Mouse (Mus musculus): ENCODE measurements around the gene Ptprj. TPM values are rescaled to one million over a fixed set of nuclear protein-coding genes. Genes with fewer than 3 reads are reported as not detected.

The Ptprj gene
- polyA plus RNA-seq, 1 experiment, result 9.1 TPM

GRCm38 (mm10) chr2:90537244-90537643 is 43.2 kb downstream of the Ptprj start:
- no peak overlapping the region for H3K4me3 ChIP-seq (ENCODE audit: control insufficient read depth, low read depth, low read length)
- TF ChIP-seq CTCF (IDR thresholded peaks at IDR 0.05; ENCODE audit: control insufficient read depth, insufficient read depth, insufficient replicate concordance, low read depth, low read length) (no peak), POLR2A (IDR thresholded peaks at IDR 0.05; ENCODE audit: control insufficient read depth, low read depth, low read length) (no peak)
- H3K27ac ChIP-seq (ENCODE audit: control insufficient read depth, insufficient read depth, low read depth, low read length), result no peak overlapping the region
- H3K4me1 ChIP-seq (ENCODE audit: control insufficient read depth, insufficient read depth, low read length), result no peaks in the 10 kb centered on the region
- no peaks in the 10 kb centered on the region for H3K36me3 ChIP-seq (ENCODE audit: control insufficient read depth, insufficient read depth, low read length)
- no peaks in the 10 kb centered on the region for H3K27me3 ChIP-seq (ENCODE audit: control insufficient read depth, insufficient read depth, low read length)

- Histone ChIP-seq H3K27ac (ENCODE audit: control insufficient read depth, insufficient read depth, low read depth, low read length) (no peak overlapping the region), H3K27me3 (ENCODE audit: control insufficient read depth, insufficient read depth, low read length) (no peaks in the 10 kb centered on the region), H3K4me1 (ENCODE audit: control insufficient read depth, insufficient read depth, low read length) (no peaks in the 10 kb centered on the region), H3K36me3 (ENCODE audit: control insufficient read depth, insufficient read depth, low read length) (no peaks in the 10 kb centered on the region), H3K4me3 (ENCODE audit: control insufficient read depth, low read depth, low read length) (no peak overlapping the region)
- TF ChIP-seq CTCF (IDR thresholded peaks at IDR 0.05; ENCODE audit: control insufficient read depth, insufficient read depth, insufficient replicate concordance, low read depth, low read length) (no peak), POLR2A (IDR thresholded peaks at IDR 0.05; ENCODE audit: control insufficient read depth, low read depth, low read length) (no peak)
Observed at GRCm38 (mm10) chr2:90536555-90536954, 43.9 kb downstream of the Ptprj start.

- Histone ChIP-seq H3K4me3 (ENCODE audit: control insufficient read depth, low read depth, low read length) (no peak overlapping the region), H3K27me3 (ENCODE audit: control insufficient read depth, insufficient read depth, low read length) (no peaks in the 10 kb centered on the region), H3K36me3 (ENCODE audit: control insufficient read depth, insufficient read depth, low read length) (no peaks in the 10 kb centered on the region), H3K4me1 (ENCODE audit: control insufficient read depth, insufficient read depth, low read length) (no peaks in the 10 kb centered on the region), H3K27ac (ENCODE audit: control insufficient read depth, insufficient read depth, low read depth, low read length) (no peak overlapping the region)
- no peak for TF ChIP-seq POLR2A (IDR thresholded peaks at IDR 0.05; ENCODE audit: control insufficient read depth, low read depth, low read length)
- no peak for TF ChIP-seq CTCF (IDR thresholded peaks at IDR 0.05; ENCODE audit: control insufficient read depth, insufficient read depth, insufficient replicate concordance, low read depth, low read length)
Observed at GRCm38 (mm10) chr2:90534751-90535150, 45.7 kb downstream of the Ptprj start.

- Histone ChIP-seq H3K36me3 (ENCODE audit: control insufficient read depth, insufficient read depth, low read length) (no peaks in the 10 kb centered on the region), H3K27ac (ENCODE audit: control insufficient read depth, insufficient read depth, low read depth, low read length) (no peak overlapping the region), H3K4me1 (ENCODE audit: control insufficient read depth, insufficient read depth, low read length) (no peaks in the 10 kb centered on the region), H3K27me3 (ENCODE audit: control insufficient read depth, insufficient read depth, low read length) (no peaks in the 10 kb centered on the region), H3K4me3 (ENCODE audit: control insufficient read depth, low read depth, low read length) (no peak overlapping the region)
- no peak for TF ChIP-seq CTCF (IDR thresholded peaks at IDR 0.05; ENCODE audit: control insufficient read depth, insufficient read depth, insufficient replicate concordance, low read depth, low read length)
- TF ChIP-seq POLR2A (IDR thresholded peaks at IDR 0.05; ENCODE audit: control insufficient read depth, low read depth, low read length), result no peak
Observed at GRCm38 (mm10) chr2:90533944-90534343, 46.5 kb downstream of the Ptprj start.

GRCm38 (mm10) chr2:90532095-90532494 is 48.4 kb downstream of the Ptprj start:
- no peak overlapping the region for H3K27ac ChIP-seq (ENCODE audit: control insufficient read depth, insufficient read depth, low read depth, low read length)
- H3K36me3 ChIP-seq (ENCODE audit: control insufficient read depth, insufficient read depth, low read length), result no peaks in the 10 kb centered on the region
- H3K4me3 ChIP-seq (ENCODE audit: control insufficient read depth, low read depth, low read length), result no peak overlapping the region
- H3K27me3 ChIP-seq (ENCODE audit: control insufficient read depth, insufficient read depth, low read length), result no peaks in the 10 kb centered on the region
- no peaks in the 10 kb centered on the region for H3K4me1 ChIP-seq (ENCODE audit: control insufficient read depth, insufficient read depth, low read length)
- no peak for TF ChIP-seq CTCF (IDR thresholded peaks at IDR 0.05; ENCODE audit: control insufficient read depth, insufficient read depth, insufficient replicate concordance, low read depth, low read length)
- TF ChIP-seq POLR2A (IDR thresholded peaks at IDR 0.05; ENCODE audit: control insufficient read depth, low read depth, low read length), result no peak

- H3K27me3 ChIP-seq (ENCODE audit: control insufficient read depth, insufficient read depth, low read length), result no peaks in the 10 kb centered on the region
- H3K4me1 ChIP-seq (ENCODE audit: control insufficient read depth, insufficient read depth, low read length), result no peaks in the 10 kb centered on the region
- no peak overlapping the region for H3K27ac ChIP-seq (ENCODE audit: control insufficient read depth, insufficient read depth, low read depth, low read length)
- TF ChIP-seq POLR2A (IDR thresholded peaks at IDR 0.05; ENCODE audit: control insufficient read depth, low read depth, low read length), result no peak
- TF ChIP-seq CTCF (IDR thresholded peaks at IDR 0.05; ENCODE audit: control insufficient read depth, insufficient read depth, insufficient replicate concordance, low read depth, low read length), result no peak
- no peak overlapping the region for H3K4me3 ChIP-seq (ENCODE audit: control insufficient read depth, low read depth, low read length)
- no peaks in the 10 kb centered on the region for H3K36me3 ChIP-seq (ENCODE audit: control insufficient read depth, insufficient read depth, low read length)
Observed at GRCm38 (mm10) chr2:90528107-90528506, 52.3 kb downstream of the Ptprj start.

GRCm38 (mm10) chr2:90526971-90527370 is 53.5 kb downstream of the Ptprj start:
- H3K27me3 ChIP-seq (ENCODE audit: control insufficient read depth, insufficient read depth, low read length), result no peaks in the 10 kb centered on the region
- H3K4me1 ChIP-seq (ENCODE audit: control insufficient read depth, insufficient read depth, low read length), result no peaks in the 10 kb centered on the region
- H3K4me3 ChIP-seq (ENCODE audit: control insufficient read depth, low read depth, low read length), result no peak overlapping the region
- H3K36me3 ChIP-seq (ENCODE audit: control insufficient read depth, insufficient read depth, low read length), result no peaks in the 10 kb centered on the region
- no peak for TF ChIP-seq CTCF (IDR thresholded peaks at IDR 0.05; ENCODE audit: control insufficient read depth, insufficient read depth, insufficient replicate concordance, low read depth, low read length)
- TF ChIP-seq POLR2A (IDR thresholded peaks at IDR 0.05; ENCODE audit: control insufficient read depth, low read depth, low read length), result no peak
- H3K27ac ChIP-seq (ENCODE audit: control insufficient read depth, insufficient read depth, low read depth, low read length), result no peak overlapping the region

GRCm38 (mm10) chr2:90526564-90526963 is 53.9 kb downstream of the Ptprj start:
- no peak for TF ChIP-seq CTCF (IDR thresholded peaks at IDR 0.05; ENCODE audit: control insufficient read depth, insufficient read depth, insufficient replicate concordance, low read depth, low read length)
- TF ChIP-seq POLR2A (IDR thresholded peaks at IDR 0.05; ENCODE audit: control insufficient read depth, low read depth, low read length), result no peak
- H3K27me3 ChIP-seq (ENCODE audit: control insufficient read depth, insufficient read depth, low read length), result no peaks in the 10 kb centered on the region
- no peak overlapping the region for H3K4me3 ChIP-seq (ENCODE audit: control insufficient read depth, low read depth, low read length)
- H3K4me1 ChIP-seq (ENCODE audit: control insufficient read depth, insufficient read depth, low read length), result no peaks in the 10 kb centered on the region
- no peaks in the 10 kb centered on the region for H3K36me3 ChIP-seq (ENCODE audit: control insufficient read depth, insufficient read depth, low read length)
- H3K27ac ChIP-seq (ENCODE audit: control insufficient read depth, insufficient read depth, low read depth, low read length), result no peak overlapping the region
